Mouse (Mus musculus): Measurements from ENCODE around the gene Mtg1. TPM values are rescaled to one million over a fixed set of nuclear protein-coding genes. Genes with fewer than 3 reads are reported as not detected.

Mtg1 gene
- total RNA-seq, 2 experiments from 2014 or later = 28.5 to 34.2 TPM

DNA sequence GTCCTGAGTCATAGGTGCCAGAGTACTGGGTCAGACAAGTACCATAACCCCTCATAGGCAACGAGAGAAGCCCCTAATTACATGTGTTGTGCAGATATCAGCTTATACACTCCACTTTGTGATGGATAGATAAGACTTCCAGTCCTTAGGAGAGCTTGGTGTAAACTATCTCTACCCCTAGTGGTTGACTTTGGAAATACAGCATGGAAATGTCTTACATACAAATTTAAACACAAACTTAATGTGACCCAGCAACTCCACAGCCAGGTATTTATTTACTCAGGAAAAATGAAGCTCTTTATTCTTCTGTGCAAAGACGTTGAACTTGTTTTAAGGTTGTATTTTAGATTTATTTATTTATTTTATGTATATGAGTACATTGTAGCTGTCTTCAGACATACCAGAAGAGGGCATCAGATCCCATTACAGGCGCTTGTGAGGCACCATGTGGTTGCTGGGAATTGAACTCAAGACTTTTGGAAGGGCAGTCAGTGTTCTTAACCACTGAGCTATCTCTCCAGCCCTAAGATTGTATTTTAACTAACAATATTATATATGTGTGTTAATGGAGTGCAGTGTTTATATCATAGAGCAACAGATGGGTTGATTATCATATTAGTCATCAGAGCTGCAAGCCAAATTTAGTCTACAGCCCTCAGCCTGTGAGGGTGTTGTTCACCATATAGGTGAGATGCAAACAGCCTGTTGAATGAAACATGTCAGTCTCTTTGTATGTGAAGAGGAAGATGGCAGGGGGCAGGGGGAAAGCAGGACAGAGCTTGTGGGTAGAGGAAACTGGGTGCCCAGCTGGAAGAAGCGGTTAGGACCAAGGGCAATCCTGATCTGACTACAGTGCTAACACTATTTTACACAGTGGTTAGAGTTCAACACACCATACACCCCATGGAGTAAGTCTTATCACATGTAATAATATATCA, 51.3 kb downstream of the Mtg1 start:
- no peak for DNase-seq

- no peak for DNase-seq
Measured at GRCm38 (mm10) chr7:140190435-140190834, 53.1 kb downstream of the Mtg1 start.

GRCm38 (mm10) chr7:140192445-140192844, 55.1 kb downstream of the Mtg1 start:
- no peak for DNase-seq

DNA sequence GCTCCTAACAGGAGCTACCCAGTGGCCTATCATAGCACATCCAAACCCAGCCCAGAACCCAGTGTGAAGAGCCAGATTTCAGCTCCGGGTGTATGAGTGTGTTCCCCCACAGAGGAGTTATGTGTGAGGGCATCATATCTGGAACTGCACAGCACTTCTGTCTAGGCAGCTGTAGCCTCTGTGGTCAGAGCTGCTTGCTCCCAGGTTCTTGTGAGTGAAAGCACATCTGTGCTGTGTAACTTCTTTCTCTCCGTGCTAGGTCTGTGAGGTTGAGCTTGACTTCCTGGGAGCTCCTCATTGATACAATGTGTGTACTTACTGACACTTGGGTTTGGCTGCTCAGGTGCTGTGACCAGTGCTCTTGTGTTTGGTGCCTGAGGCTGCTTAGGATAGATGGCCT, 55.5 kb downstream of the Mtg1 start:
- no peak for DNase-seq

GRCm38 (mm10) chr7:140194031-140194430, 56.7 kb downstream of the Mtg1 start:
- no peak for DNase-seq

DNA sequence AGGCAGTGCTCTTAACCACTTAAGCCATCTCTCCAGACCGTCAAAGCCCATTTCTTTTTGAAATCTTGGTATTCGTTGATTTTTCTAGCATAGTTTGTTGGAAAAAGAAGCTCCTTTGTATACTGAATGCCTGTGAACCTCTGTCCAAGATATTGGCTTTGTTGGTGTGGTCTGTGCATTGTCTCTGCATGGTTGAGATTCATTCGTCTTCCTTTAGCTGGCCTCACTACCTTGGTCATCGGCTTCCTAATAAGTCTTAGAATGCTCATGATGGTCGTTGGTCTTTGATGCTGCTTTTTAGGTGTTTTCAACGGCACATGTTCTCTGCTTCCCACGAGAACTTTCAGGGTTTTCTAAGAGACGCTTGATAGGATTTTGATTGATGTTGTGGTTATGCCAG, 58.6 kb downstream of the Mtg1 start:
- DNase-seq = no peak

Other genes with a start within 250 kb of the Mtg1 start
- under 1 TPM in 1 of 2 experiments, not detected in 1; 0.26 TPM for gene Kndc1, start 242.9 kb upstream of the Mtg1 start, total RNA-seq (2021)
- not detected for gene Utf1, start 193.8 kb upstream of the Mtg1 start, total RNA-seq (2021)
- not detected for gene 6430531B16Rik, start 158.8 kb upstream of the Mtg1 start, total RNA-seq (2021)
- gene Adam8, start 145.0 kb upstream of the Mtg1 start, total RNA-seq (2021) = 1 to 10 TPM in 1 of 2 experiments, under 1 TPM in 1; 0.37 to 2.1 TPM
- 1 to 10 TPM; 7.5 to 8.4 TPM for gene Zfp511, start 101.2 kb upstream of the Mtg1 start, total RNA-seq (2021)
- gene Tubgcp2, start 100.9 kb upstream of the Mtg1 start, total RNA-seq (2021) = 10 to 100 TPM; 31.9 to 35.4 TPM
- gene Msx3, start 88.5 kb upstream of the Mtg1 start, total RNA-seq (2021) = not detected
- not detected for gene Caly, start 55.0 kb upstream of the Mtg1 start, total RNA-seq (2021)
- gene Prap1, start 44.2 kb upstream of the Mtg1 start, total RNA-seq (2021) = not detected
- 10 to 100 TPM; 76.2 to 87.2 TPM for gene Fuom, start 35.1 kb upstream of the Mtg1 start, total RNA-seq (2021)
- gene Paox, start 21.8 kb upstream of the Mtg1 start, total RNA-seq (2021) = 1 to 10 TPM; 3.6 to 5.5 TPM
- gene Echs1, start 21.1 kb upstream of the Mtg1 start, total RNA-seq (2021) = 100 to 1,000 TPM; 512 to 515 TPM
- under 1 TPM; 0.35 to 0.41 TPM for gene Sprn, start 17.3 kb downstream of the Mtg1 start, total RNA-seq (2021)
- not detected for gene Olfr522, start 27.2 kb downstream of the Mtg1 start, total RNA-seq (2021)
- gene Olfr523, start 35.7 kb downstream of the Mtg1 start, total RNA-seq (2021) = not detected
- gene Olfr524, start 68.4 kb downstream of the Mtg1 start, total RNA-seq (2021) = not detected
- gene Cd163l1, start 80.7 kb downstream of the Mtg1 start, total RNA-seq (2021) = under 1 TPM in 1 of 2 experiments, not detected in 1; 0.20 TPM
- not detected for gene 5830411N06Rik, start 109.7 kb downstream of the Mtg1 start, total RNA-seq (2021)
- not detected for gene Olfr525, start 183.3 kb downstream of the Mtg1 start, total RNA-seq (2021)
- not detected for gene Olfr527, start 196.5 kb downstream of the Mtg1 start, total RNA-seq (2021)
- not detected for gene Olfr60, start 224.1 kb downstream of the Mtg1 start, total RNA-seq (2021)
- not detected for gene Olfr530, start 238.8 kb downstream of the Mtg1 start, total RNA-seq (2021)